Mouse (Mus musculus) cortical plate, adult 2 months (tissue): ENCODE results near the gene Cyp26a1.

Source experiments
- CTCF ChIP-seq: fragments of 200-500 bp; IDR thresholded peaks from 2 replicates; pipeline ENCODE4 v1.5.1; 2011; ENCODE audit warnings: mild to moderate bottlenecking, control low read depth, low read length; ENCODE audit not compliant: insufficient read depth; ENCODE audit errors: extremely low read depth
- POLR2A ChIP-seq: fragments of 200-500 bp; IDR thresholded peaks from 2 replicates; pipeline ENCODE4 v1.6.1; 2011; ENCODE audit warnings: mild to moderate bottlenecking, low read length, control low read depth; ENCODE audit not compliant: insufficient read depth; ENCODE audit errors: extremely low read depth

GRCm38 (mm10) chr19:37685281-37685680 lies 12.3 kb upstream of the Cyp26a1 start, which contains the start of gene Cyp26c1:
- TF ChIP-seq POLR2A = no peak
- no peak for TF ChIP-seq CTCF
